Mouse (Mus musculus) intestine, embryonic 15.5 days (tissue): ENCODE results near the gene Pebp1. TPM values are rescaled to one million over a fixed set of nuclear protein-coding genes. Genes with fewer than 3 reads are reported as not detected.

ENCODE experiments used
- polyA plus RNA-seq: library from polyadenylated mRNA; unstranded; fragments of >200 nt; fragmentation: Nextera tagmentation; extraction: Ambion mirVana; gene quantifications from 2 replicates; pipeline ENCODE4 v1.2.1, GENCODE M21; 2015

Pebp1 gene
- polyA plus RNA-seq, 1 experiment from 2014 or later, result 659 TPM

Other genes with a start within 250 kb of the Pebp1 start
- 72.7 and 73.7 TPM in 2 replicates for gene Suds3, start 171.5 kb downstream of the Pebp1 start, polyA plus RNA-seq
- 44.9 and 45.0 TPM in 2 replicates for gene Taok3, start 167.5 kb downstream of the Pebp1 start, polyA plus RNA-seq
- 14.1 and 16.8 TPM in 2 replicates for gene Vsig10, start 31.5 kb upstream of the Pebp1 start, polyA plus RNA-seq
- gene Wsb2, start 69.7 kb upstream of the Pebp1 start, polyA plus RNA-seq, result 82.6 and 94.5 TPM in 2 replicates
- 95.5 and 104 TPM in 2 replicates for gene Rfc5, start 101.4 kb upstream of the Pebp1 start, polyA plus RNA-seq
- 0.44 and 0.46 TPM in 2 replicates for gene Ksr2, start 126.4 kb upstream of the Pebp1 start, polyA plus RNA-seq